Mouse (Mus musculus) left cerebral cortex, adult 9 months (tissue): ENCODE results near the gene Zbtb33.

Experiments
- DNase-seq, 2 experiments: peaks; one replicate each; pipeline ENCODE4 v3.0.0; 2022; ENCODE audit warnings: low spot score in 2 of 2

Zbtb33 gene

DNA sequence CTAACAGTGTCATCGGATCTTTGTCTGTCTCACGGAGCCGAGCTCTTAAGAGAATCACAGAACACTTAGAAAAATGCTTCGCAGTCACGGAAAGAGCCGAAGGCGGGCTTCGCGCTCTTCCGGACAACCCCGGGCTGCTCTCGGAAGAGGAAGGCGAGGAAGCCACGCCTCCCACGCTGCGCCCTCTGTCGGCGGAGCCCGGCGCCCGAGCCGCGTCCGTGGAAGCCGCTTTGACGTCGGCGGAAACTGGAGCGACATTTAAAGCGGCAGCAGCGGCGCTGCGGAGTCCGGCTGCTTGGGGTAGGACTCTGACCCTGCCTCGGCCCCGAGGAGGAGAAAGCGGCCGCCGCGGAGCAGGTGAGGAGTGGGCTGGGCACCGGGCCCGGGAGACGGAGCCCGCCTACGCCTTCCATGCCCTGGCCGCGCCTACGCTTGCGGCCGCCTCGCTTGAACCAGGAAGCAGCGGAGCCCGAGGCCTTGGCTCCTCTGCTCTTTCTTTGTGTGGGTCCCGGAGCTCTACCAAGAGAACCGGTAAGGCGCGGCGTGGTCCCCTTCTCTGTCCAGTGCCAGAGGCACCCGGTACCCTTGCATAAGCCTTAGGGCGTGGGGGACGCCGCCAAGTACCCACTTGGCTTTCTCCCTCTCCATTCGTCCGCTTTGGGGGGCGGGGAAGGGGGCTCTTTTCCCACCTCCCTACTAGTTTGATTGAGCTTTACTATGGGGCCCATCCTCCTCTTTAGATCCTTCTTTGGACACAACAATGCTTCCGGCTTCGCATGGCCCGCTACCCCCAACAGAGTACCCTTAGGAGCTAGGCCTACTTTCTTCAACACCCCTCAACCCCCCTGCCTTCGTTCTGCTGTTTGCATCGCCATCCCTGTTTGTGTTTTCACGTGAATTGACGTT lies at the start of gene Zbtb33:
TSS of gene Zbtb33 (plus strand) at position 242 of the 906 bp plus-strand sequence.
- peak; percentile 58 to 85 for DNase-seq

DNA sequence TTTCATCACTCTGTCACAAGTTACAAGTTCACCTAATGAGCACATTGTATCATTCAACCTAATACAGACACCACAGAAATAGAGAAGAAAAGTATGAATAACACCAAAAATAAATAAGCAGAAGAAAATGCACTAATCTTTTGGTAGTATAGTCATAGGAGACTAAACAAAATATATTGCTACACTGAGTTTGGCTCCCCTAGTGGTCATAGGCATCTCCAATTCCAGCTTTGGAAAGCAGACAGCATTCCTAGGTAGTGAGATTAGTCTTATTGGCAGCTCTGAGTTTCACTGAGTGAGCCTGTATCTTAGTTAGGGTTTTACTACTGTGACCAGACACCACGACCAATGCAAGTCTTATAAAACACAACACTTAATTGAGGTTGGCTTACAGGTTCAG lies 30.5 kb upstream of the Zbtb33 start:
- DNase-seq: no peak

DNA sequence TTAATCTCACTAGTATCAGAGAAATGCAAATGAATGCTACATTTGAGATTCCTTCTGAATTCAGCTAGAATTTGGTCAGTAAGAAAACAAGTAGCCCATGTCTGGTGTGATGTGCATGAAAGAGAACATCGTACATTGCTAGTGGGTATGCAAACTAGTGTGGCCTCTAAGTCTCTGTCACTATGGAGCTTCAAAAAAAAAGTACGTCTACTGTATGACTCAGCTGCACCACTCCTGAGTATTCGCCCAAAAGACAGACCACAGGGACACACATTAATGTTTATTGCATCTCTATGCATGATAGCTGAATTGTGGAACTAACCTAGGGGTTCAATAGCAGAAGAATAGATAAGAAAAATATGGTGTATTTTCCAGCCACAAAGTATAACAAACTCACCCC lies 24.3 kb upstream of the Zbtb33 start:
- no peak for DNase-seq

DNA sequence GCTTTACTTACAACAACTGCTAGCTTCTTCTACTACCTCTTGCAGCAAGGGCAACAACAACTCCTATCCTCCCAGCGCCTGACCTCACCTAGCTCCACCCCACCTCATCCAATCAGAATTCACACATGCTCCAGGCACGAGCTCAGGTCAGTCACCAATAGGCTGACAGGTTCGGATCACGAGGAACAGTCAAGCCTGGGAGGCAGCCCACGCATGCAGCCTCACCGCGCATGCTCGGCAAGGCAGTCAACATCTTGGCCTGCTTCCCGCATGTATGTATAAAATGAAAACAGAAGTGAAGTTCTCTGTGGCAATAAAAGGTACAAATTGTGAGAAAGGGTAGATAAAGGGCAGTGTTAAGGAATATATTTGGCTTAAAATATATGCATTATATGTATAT lies 23.5 kb upstream of the Zbtb33 start:
- DNase-seq: no peak

DNA sequence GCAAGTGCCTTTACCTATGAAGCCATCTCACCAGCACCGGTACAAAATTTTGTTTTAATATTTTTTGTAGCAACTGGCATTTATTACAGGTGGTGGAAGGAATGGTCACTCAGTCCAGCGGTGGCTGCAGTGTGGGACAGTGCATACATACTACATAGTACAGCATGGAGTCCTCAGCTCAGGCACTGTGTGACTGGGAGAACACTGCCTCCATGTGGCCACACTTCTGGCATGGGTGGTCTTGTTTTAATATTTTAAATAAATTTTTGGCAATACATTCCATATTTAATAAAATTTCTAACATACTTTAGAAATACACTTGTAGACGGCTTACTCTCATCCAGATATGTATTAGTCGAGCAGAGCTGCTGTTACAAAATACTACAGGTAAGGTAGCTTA lies 23.0 kb upstream of the Zbtb33 start:
- DNase-seq: no peak

DNA sequence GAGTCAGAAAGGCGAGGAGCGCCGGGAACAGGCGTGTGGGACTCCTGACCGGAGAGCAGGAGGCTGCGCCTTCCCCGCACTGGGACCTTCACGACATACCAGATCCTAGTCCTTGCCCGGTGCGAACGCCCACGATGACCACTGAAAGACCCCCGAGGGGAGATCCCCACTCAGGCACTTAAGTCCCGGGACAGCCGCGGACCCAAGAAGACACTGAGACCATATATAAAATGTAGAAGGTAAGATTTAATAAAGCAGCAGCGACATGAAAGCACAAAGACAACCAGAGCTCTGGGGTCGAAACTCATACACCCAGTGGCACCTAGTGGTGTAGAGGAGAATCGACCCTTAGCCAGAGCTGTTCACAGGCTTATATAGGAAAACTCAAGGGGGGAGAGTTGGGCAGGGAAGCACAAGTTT lies 9.7 kb upstream of the Zbtb33 start:
- DNase-seq: peak in 1 of 2 experiments; percentile 44

DNA sequence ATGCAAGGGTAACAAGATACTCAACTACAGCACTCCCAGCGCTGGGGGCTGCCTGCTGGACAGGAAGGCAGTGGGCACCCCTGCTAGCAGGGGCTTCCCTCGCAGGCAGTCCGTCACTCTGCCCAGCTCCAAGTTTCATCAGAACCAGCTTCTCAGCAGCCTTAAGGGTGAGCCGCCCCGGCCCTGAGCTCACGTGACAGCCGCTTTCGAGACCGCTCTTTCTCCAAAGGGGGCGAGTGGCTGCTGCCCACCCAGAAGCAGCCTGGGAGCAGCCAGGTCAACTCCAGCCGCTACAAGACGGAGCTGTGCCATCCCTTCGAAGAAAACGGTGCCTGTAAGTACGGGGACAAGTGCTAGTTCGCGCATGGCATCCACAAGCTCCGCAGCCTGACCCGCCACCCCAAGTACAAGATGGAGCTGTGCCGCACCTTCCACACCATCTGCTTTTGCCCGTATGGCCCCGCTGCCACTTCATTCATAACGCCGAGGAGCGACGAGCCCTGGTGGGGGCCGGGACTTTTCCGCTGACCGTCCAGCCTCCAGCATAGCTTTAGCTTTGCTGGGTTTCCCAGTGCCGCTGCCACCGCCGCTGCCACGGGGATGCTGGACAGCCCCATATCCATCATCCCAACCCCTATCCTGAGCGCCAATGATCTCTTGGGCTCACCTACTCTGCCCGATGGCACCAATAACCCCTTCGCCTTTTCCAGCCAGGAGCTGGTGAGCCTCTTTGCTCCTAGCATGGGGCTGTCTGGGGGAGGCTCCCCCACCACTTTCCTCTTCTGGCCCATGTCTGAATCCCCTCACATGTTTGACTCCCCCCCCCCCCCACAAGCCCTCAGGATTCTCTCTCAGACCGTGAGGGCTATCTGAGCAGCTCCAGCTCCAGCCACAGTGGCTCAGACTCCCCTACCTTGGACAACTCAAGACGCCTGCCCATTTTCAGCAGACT lies 8.7 kb upstream of the Zbtb33 start:
- DNase-seq: no peak

DNA sequence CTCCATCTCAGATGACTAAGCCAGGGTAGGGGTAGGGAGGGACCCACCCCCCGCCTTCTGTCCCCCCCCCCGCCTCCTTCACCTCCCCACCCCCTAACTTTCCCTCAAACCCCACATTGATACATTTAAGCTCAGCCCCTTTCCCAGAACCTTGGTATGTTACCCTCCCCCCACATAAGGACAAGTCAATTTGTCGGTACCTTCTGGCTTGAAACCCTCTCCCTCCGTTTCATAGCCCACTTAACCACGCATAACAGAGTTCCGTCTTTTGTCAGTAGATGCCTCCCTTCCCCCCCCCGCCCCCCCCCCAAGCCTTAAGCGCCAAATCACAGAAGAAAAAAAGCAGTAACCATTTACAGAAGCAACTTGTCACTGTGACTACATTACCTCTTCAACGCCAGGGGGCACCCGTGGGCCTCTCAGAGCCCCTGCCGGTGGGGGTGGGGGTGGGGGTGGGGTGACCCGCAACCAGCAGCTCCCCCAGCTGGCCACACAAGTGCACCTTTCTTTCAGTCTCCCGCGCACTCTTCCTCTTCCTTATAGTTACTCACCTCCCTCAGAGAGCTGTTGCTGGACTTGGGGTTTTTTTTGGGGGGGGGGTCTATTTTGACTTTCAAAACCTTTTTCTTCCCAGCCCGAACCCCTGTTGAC lies 7.9 kb upstream of the Zbtb33 start:
- DNase-seq: no peak

DNA sequence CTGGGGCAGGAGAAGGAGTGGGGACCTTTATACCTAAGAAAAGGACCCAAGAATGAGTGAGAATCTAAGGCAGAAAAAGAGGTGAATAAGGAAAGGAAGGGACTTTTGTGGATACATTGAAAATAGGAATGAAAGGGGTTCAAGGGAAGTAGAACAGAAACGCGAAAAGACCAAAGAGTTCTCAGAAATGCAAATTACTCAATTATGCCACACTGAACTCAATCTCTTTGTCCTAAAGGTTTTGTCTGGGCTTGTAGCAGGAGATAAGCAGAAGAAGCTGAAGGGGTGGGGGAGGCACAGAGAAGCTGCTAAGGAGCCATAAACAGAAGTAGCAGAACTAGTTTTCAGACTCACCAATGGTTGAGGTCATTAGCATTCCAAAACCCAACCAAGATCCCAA lies 4.1 kb upstream of the Zbtb33 start:
- no peak for DNase-seq

DNA sequence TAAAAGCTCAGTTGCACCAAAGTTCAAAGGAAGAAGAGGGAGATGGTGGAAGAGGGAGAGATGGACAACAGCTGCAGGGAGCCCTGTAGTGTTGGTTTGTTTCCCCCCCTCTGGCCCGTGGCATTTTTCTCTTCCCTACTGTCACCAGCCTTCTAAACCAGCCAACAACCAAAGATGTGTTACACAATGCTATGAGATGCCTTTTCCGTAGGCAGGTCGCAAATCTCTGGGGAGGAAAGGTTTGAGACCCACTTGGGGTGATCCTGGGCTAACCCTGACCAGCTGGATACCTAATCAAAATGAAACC lies 818 bp downstream of the Zbtb33 start:
- no peak for DNase-seq

DNA sequence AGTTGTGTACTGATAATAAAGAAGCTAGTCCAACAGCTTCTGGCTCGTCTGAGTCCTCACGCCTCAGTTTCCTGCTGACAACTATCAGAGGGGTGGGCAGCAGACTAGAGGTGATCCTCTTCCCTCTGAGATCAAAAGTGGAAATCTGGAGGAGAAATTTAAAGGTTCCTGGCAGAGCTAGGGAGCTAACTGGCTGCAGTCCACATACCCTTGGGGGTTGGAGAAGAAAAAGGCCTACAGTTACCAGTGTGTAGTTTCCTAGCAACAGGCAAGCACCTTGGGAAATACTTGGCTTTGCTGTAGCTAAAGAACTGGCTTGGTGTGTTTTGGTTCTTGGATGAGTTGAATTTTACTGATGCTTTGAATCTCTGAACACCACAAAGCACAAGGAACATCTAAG lies 12.2 kb downstream of the Zbtb33 start:
- DNase-seq: peak in 1 of 2 experiments; percentile 48

DNA sequence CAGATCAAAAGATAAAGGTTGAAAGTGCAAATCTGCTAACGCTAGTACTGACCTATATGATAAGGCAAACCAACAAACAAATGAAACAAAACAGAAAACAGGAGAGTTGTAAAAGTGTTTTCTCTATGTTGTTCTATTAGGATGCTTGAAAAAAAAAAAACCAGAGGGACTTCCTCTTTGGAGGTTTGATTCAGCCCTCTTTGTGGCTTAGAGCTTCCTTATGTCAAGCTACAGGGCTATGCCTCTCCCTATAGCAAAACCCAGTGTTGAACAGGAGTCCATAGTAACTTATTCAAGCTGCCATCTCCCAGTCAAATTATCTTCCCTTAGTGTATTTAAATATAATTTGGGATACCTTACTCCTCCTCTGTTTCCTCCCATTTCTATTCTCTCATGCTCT lies 17.8 kb downstream of the Zbtb33 start:
- DNase-seq: no peak

DNA sequence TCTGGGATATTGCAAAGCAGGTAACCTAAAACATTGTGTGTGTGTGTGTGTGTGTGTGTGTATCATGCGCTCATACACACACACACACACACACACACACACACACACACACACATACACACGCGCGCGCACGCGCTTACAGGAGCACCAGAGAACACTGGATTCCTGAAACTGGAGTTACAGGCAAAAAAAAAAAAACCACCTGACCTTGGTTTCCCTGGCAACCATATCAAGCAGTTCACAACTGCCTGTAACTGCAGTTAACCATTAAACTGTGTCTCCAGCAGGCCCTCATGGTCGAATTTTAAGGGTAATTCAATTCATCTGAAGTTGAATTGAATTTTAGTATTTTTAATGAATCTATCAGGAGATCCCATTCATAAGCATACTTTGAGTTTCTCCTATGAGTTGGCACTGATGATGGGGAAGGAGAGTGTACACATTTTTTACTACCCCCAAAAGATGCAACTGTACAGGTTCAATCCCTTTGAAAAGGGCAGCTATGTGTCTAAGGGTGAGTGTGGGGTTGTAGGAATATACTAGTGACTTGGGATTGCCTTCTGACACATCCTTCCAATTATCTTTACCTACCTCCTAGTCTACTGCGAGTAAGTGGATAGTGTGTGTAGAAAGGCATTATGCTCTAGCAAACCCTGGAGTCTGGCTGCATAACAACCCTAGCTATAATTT lies 27.5 kb downstream of the Zbtb33 start:
- no peak for DNase-seq

DNA sequence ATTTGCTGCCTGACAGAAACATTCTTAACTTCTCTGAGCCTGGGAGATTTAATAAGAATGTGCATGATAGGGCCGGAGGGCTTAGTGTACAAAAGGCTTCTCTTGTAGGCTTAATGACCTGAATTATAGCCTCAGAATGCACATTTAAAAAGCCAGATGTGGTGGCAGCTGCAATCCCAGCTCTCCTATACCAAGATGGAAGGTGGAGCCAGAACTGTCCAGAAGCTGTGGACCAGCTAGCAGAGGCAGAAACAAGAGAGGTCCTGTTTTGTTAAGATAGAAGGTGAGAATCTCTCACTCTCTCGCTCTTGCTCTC lies 28.0 kb downstream of the Zbtb33 start:
- no peak for DNase-seq

DNA sequence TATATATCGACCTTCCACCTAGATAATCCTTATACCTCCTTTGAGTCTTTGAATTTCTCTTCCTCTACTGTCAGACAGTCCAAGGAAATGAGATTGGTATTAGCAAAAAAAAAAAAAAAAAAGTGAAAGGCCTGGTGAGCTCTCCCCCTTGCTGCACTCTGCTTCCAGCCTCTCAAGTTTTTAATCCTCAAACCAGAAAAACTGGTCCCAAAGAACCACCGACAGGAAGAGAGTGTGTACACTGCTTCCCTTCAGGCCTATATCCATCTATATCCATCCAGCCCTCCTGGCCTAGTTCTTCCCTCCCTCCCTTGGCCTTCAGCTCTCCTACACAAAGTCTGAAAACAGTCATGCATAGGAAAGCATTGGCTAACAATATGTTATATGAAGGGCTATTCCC lies 33.2 kb downstream of the Zbtb33 start:
- DNase-seq: no peak

DNA sequence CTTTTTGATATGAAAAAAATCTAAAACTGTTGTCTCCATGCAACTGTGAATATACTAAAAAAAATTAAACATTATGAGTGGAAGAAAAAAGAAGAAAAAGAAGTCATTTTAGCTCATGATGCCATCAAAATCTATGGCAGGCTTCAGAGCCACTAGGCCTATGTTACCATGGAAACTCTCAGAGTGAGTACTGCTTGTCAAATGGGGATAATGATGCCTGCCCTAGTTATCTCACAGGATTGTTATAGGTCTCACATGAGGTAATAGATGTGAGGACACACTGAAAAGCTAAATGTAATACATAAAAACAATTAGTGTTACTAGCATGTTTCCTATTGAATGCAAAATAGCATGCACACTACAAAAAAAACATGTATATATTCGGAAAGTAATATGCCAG lies 40.3 kb downstream of the Zbtb33 start:
- DNase-seq: no peak

DNA sequence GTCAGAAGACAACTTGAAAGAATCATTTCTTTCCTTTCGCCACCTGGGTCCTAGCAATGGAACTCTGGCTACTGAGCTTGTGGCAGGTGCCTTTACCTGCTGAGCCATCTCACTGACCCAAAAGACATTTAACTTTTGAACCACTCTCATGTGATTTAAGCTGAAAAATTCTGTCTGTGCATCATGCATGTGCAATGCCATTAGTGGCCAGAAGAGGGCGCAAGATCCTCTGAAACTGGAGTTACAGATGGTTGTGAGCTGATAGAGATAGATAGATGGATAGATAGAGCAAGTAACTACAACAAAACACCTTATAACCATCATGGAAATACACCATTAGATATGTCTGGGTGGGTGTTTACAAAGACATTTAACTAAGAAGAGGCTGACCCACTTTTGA lies 48.1 kb downstream of the Zbtb33 start:
- DNase-seq: peak in 1 of 2 experiments; percentile 30
